Mouse (Mus musculus) thymus, adult 2 months (tissue): ENCODE results near the gene H1foo. TPM values are rescaled to one million over a fixed set of nuclear protein-coding genes. Genes with fewer than 3 reads are reported as not detected.

Source experiments
- DNase-seq: peaks from one replicate; pipeline ENCODE4 v3.0.0; 2021
- H3K27ac ChIP-seq: fragments of 200-500 bp; 2 replicates; pipeline ENCODE4 v1.5.1; 2012; ENCODE audit warnings: low read length, control low read depth; ENCODE audit not compliant: control insufficient read depth, insufficient read depth
- H3K27me3 ChIP-seq: fragments of 200-500 bp; 2 replicates; pipeline ENCODE4 v1.6.1; 2012; ENCODE audit warnings: mild to moderate bottlenecking, low read length, moderate library complexity, mixed read lengths; ENCODE audit not compliant: control insufficient read depth, insufficient read depth
- H3K36me3 ChIP-seq: fragments of 200-500 bp; 2 replicates; pipeline ENCODE4 v1.6.1; 2012; ENCODE audit warnings: mild to moderate bottlenecking, low read length, moderate library complexity; ENCODE audit not compliant: control insufficient read depth, insufficient read depth
- H3K4me1 ChIP-seq: fragments of 200-500 bp; replicated peaks from 2 replicates; pipeline ENCODE4 v1.6.1; 2012; ENCODE audit warnings: low read length; ENCODE audit not compliant: control insufficient read depth, insufficient read depth
- H3K4me3 ChIP-seq: fragments of 200-500 bp; 2 replicates; pipeline ENCODE4 v1.5.1; 2012; ENCODE audit warnings: mild to moderate bottlenecking, low read length, control low read depth, moderate library complexity; ENCODE audit not compliant: control insufficient read depth, insufficient read depth
- CTCF ChIP-seq: fragments of 200-500 bp; IDR thresholded peaks from 2 replicates; pipeline ENCODE4 v1.5.1; 2012; ENCODE audit warnings: mild to moderate bottlenecking, control low read depth, low read length, moderate library complexity, borderline replicate concordance; ENCODE audit not compliant: control insufficient read depth, poor library complexity, insufficient read depth; ENCODE audit errors: extremely low read depth
- POLR2A ChIP-seq: fragments of 200-500 bp; IDR thresholded peaks from 2 replicates; pipeline ENCODE4 v1.6.1; 2012; ENCODE audit warnings: mild to moderate bottlenecking, low read length, control low read depth, moderate library complexity; ENCODE audit not compliant: control insufficient read depth, poor library complexity, insufficient read depth; ENCODE audit errors: extremely low read depth
- WGBS: fragments of 180-500 bp; shearing (Covaris S2); methylation state at CpG from one replicate; pipeline ENCODE4 v1.1.7; 2018; 5-methylcytosine and 5-hydroxymethylcytosine counted together
- polyA plus RNA-seq: library from polyadenylated mRNA; depleted of rRNA; stranded (reverse); fragments of >200 nt; gene quantifications from 2 replicates; pipeline ENCODE4 v1.2.3, GENCODE M21; 2012

H1foo gene
- polyA plus RNA-seq, 1 experiment = 0.81 TPM

DNA sequence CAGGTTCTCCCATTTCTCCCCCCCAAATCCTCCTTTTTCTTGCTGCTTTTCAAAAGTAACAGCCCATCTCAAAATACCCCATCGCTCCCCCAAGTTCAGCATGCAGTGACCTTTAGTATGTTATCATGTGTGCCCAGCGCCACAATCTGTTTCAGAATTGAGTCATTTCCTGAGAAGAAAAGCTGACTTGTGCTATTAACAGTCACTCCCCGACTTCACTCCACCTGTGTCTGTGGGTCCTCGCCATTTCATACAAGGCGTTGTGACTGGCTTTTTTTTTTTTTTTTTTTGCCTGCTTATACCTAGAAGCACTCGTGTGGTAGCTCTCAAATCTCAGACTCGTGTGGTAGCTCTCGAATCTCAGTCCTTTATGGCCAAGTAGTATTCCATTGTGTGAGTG, 895 bp downstream of the H1foo start:
- 55% methylated on average over 8 of the region's 8 CpGs for WGBS
- Histone ChIP-seq H3K27ac (no peak overlapping the region), H3K36me3 (no peaks in the 10 kb centered on the region), H3K4me3 (no peak overlapping the region), H3K27me3 (no peaks in the 10 kb centered on the region), H3K4me1 (peaks cover 10% of the 10 kb centered on the region)
- DNase-seq = no peak
- TF ChIP-seq POLR2A = no peak
- no peak for TF ChIP-seq CTCF

DNA sequence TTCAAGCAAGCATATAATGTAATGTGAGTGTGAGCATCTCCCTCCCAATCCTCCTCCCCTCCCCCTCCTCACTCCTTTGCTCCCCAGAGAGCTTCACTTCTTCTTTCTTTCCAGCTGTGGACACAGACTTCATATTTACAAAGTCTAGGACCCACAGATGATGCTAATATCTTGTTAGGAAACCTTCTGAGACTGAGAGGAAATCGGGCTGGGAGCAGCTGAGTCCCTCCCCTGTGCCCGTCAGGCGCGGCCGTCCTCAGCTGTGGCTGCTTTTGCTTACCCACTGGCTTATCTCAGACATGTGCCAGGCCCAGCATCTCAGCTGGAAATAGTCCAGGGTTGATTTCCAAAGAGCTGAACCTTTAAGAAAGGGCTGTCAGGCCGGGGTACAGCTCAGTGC, 1.7 kb downstream of the H1foo start:
- Histone ChIP-seq H3K4me1 (peaks cover 6% of the 10 kb centered on the region), H3K27me3 (no peaks in the 10 kb centered on the region), H3K4me3 (no peak overlapping the region), H3K36me3 (no peaks in the 10 kb centered on the region), H3K27ac (no peak overlapping the region)
- no peak for TF ChIP-seq CTCF
- TF ChIP-seq POLR2A = no peak
- no peak for DNase-seq
- WGBS = 54% methylated on average over 6 of the region's 6 CpGs

DNA sequence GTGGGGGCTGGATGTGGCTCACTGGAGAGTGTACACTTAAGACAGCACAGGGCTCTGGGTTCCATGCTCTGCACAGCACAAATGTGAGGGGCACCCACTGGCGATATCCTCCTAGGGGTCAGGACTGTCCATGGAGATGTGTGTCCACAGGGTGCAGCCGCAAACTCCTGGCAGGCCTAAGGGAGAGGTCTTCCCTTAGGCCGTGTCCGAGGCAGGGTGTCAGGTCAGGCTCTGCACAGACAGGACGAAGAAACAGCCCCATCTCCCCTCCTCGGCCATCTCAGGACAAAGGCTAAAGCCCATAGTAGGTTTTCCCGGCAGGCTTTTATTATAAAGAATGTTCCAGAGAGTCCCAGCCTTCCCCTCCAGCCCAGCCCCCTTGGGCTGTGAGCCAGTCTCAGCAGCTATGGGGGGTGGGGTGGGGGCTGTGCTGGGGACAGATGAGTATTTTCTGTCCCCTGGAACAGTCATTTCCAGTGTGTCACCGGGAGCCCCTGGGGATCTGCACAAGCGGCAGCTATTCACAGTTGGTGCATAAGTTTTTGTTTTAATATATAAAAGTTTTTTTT, 9.9 kb downstream of the H1foo start:
- no peaks in the 10 kb centered on the region for H3K27me3 ChIP-seq
- no peak for DNase-seq
- no peak overlapping the region for H3K4me3 ChIP-seq
- peaks cover 9% of the 10 kb centered on the region for H3K4me1 ChIP-seq
- H3K27ac ChIP-seq = no peak overlapping the region
- H3K36me3 ChIP-seq = peaks cover 43% of the 10 kb centered on the region
- no peak for TF ChIP-seq POLR2A
- TF ChIP-seq CTCF = no peak
- 97% methylated on average over 9 of the region's 9 CpGs for WGBS

DNA sequence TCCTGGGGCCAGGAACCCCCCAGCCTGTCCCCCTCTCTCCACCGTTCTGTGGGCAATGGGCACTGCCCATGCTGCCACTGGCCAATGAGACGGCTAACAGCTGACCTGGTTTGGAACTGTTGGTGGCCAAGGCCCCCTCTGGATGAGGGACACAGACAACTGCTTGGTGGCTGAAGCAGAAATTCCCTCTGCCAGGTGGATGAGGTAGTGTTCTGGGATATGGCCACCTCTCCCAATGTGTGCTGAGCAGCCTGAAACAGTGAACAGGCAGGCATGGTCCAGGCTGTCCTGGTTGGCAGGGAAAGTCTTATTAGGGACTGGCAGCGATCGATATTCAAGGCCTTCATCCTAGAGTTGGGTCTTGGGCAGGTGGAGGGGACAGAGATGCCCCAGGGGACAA, 10.4 kb downstream of the H1foo start:
- no peak for TF ChIP-seq CTCF
- no peak for TF ChIP-seq POLR2A
- Histone ChIP-seq H3K4me3 (no peak overlapping the region), H3K36me3 (peaks cover 48% of the 10 kb centered on the region), H3K4me1 (peaks cover 9% of the 10 kb centered on the region), H3K27ac (no peak overlapping the region), H3K27me3 (no peaks in the 10 kb centered on the region)
- WGBS = 96% methylated on average over 4 of the region's 4 CpGs
- DNase-seq = no peak

DNA sequence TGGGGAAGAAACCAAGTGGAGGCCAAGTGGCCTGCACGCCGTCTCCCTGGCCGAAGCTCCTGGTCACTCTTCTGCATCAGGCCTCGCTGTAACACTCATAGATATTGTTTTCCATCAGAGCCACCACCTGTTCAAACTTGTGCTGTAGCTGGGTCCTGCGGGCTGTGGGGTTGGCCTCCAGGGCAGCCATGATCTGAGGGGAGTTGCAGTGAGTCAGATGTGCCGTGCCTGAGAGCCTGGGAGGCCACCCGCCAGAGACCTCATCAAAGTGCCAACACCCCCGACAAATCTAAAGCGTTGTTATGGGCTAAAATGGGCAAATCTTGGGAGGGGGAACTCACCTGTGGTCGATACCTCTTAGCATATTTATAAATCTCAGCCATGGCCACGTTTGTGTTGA, 10.9 kb downstream of the H1foo start:
- TF ChIP-seq CTCF = no peak
- no peak for TF ChIP-seq POLR2A
- Histone ChIP-seq H3K27me3 (no peaks in the 10 kb centered on the region), H3K4me1 (peaks cover 9% of the 10 kb centered on the region), H3K36me3 (peaks cover 53% of the 10 kb centered on the region), H3K4me3 (no peak overlapping the region), H3K27ac (no peak overlapping the region)
- WGBS = 84% methylated on average over 11 of the region's 11 CpGs
- no peak for DNase-seq

DNA sequence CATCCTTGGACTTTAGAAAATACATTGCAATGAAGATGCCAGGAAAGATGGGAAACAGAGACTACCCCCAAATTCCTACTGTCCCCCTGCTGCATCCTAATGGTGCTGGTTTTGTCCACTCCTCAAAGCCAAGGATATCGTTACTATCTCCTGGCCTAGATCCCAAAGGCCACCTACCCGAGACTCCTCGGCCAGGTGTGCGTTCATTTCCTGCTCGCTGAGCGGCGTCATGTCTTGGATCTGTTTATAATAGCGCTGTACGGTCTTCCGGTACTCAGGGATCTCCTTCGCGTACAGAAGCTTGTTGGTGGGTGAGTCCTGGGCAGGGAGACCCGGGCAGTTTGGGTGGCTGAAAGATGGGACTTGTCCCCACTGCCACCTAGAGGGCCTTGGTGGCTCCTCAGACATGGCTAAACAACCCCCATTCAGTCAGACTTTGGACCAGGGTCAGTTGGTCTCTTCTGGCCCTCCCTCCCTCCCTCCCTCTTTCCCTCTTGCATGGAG, 11.7 kb downstream of the H1foo start:
- H3K27ac ChIP-seq = no peak overlapping the region
- peaks cover 57% of the 10 kb centered on the region for H3K36me3 ChIP-seq
- no peak for DNase-seq
- no peaks in the 10 kb centered on the region for H3K27me3 ChIP-seq
- H3K4me3 ChIP-seq = no peak overlapping the region
- peaks cover 9% of the 10 kb centered on the region for H3K4me1 ChIP-seq
- TF ChIP-seq CTCF (no peak), POLR2A (no peak)
- WGBS = 92% methylated on average over 13 of the region's 13 CpGs
